Mouse (Mus musculus) intestine, postnatal 0 days (tissue): ENCODE results near the gene Shank2. TPM values are rescaled to one million over a fixed set of nuclear protein-coding genes. Genes with fewer than 3 reads are reported as not detected.
A peak's percentile ranks its signal among the peaks of the same experiment; 100 is the strongest.

ENCODE experiments used
- ATAC-seq: fragments of 200-750 bp; cut with Nextera tagmentation; 2 replicates; pipeline ENCODE4 v1.8.0; 2017; ENCODE audit warnings: mild to moderate bottlenecking, moderate TSS enrichment, moderate library complexity
- H3K27ac ChIP-seq: fragments of 300-500 bp; sonication (generic); 2 replicates; pipeline ENCODE4 v1.5.1; 2014; ENCODE audit warnings: mild to moderate bottlenecking, low read depth, low read length, moderate library complexity
- H3K27me3 ChIP-seq: fragments of 300-500 bp; sonication (generic); replicated peaks from 2 replicates; pipeline ENCODE4 v1.6.1; 2014; ENCODE audit warnings: low read length, mixed read lengths; ENCODE audit not compliant: control insufficient read depth, insufficient read depth
- H3K36me3 ChIP-seq: fragments of 300-500 bp; sonication (generic); 2 replicates; pipeline ENCODE4 v1.6.1; 2014; ENCODE audit warnings: mild to moderate bottlenecking, moderate library complexity; ENCODE audit not compliant: control insufficient read depth, insufficient read depth
- H3K4me1 ChIP-seq: fragments of 300-500 bp; sonication (generic); replicated peaks from 2 replicates; pipeline ENCODE4 v1.6.1; 2014; ENCODE audit warnings: antibody characterized with exemption, low read length, mixed read lengths; ENCODE audit not compliant: control insufficient read depth, insufficient read depth
- H3K4me2 ChIP-seq: fragments of 300-500 bp; sonication (generic); replicated peaks from 2 replicates; pipeline ENCODE4 v1.6.1; 2014; ENCODE audit warnings: low read depth, mild to moderate bottlenecking, moderate library complexity
- H3K4me3 ChIP-seq: fragments of 300-500 bp; sonication (generic); 2 replicates; pipeline ENCODE4 v1.5.1; 2014; ENCODE audit warnings: low read depth, low read length
- H3K9ac ChIP-seq: fragments of 300-500 bp; sonication (generic); 2 replicates; pipeline ENCODE4 v1.6.1; 2014; ENCODE audit warnings: mild to moderate bottlenecking, low read depth, low read length
- H3K9me3 ChIP-seq: fragments of 300-500 bp; sonication (generic); 2 replicates; pipeline ENCODE4 v1.6.1; 2016; ENCODE audit warnings: mixed run types; ENCODE audit not compliant: control insufficient read depth
- CTCF ChIP-seq: sonication (generic); IDR thresholded peaks from 2 replicates; pipeline ENCODE4 v1.5.1; 2016; ENCODE audit warnings: low read depth, mild to moderate bottlenecking, control low read depth, antibody characterized with exemption, moderate library complexity
- WGBS: fragments of 180-500 bp; shearing (Covaris S2); extraction: QIAGEN DNeasy Blood & Tissue Kit; methylation state at CpG from one replicate; pipeline ENCODE4 v1.1.7; 2014; 5-methylcytosine and 5-hydroxymethylcytosine counted together
- polyA plus RNA-seq: library from polyadenylated mRNA; unstranded; fragments of >200 nt; fragmentation: Nextera tagmentation; extraction: Ambion mirVana; gene quantifications from 2 replicates; pipeline ENCODE4 v1.2.1, GENCODE M21; 2015

The Shank2 gene
- polyA plus RNA-seq, 1 experiment from 2014 or later: 0.74 TPM

GRCm38 (mm10) chr7:143999073-143999472 lies 2.7 kb upstream of the Shank2 start:
- Histone ChIP-seq H3K27ac (no peak overlapping the region), H3K4me3 (no peak overlapping the region), H3K9me3 (no peaks in the 10 kb centered on the region), H3K27me3 (no peaks in the 10 kb centered on the region), H3K4me2 (no peak overlapping the region), H3K36me3 (no peaks in the 10 kb centered on the region), H3K9ac (no peak overlapping the region), H3K4me1 (no peaks in the 10 kb centered on the region)
- ATAC-seq: peak; percentile 57; the same call in 1 of the 2 replicates
- WGBS: 31% methylated on average over 3 of the region's 3 CpGs
- no peak for TF ChIP-seq CTCF

GRCm38 (mm10) chr7:144003471-144003870 lies 1.7 kb downstream of the Shank2 start:
- no peaks in the 10 kb centered on the region for H3K4me1 ChIP-seq
- H3K27me3 ChIP-seq: no peaks in the 10 kb centered on the region
- H3K4me3 ChIP-seq: no peak overlapping the region
- no peaks in the 10 kb centered on the region for H3K9me3 ChIP-seq
- 85% methylated on average over 3 of the region's 3 CpGs for WGBS
- TF ChIP-seq CTCF: no peak
- H3K9ac ChIP-seq: no peak overlapping the region
- H3K27ac ChIP-seq: no peak overlapping the region
- ATAC-seq: no peak
- no peak overlapping the region for H3K4me2 ChIP-seq
- no peaks in the 10 kb centered on the region for H3K36me3 ChIP-seq

GRCm38 (mm10) chr7:144008079-144008478 lies 6.4 kb downstream of the Shank2 start:
- WGBS: 89% methylated on average over 4 of the region's 4 CpGs
- Histone ChIP-seq H3K9ac (no peak overlapping the region), H3K4me3 (no peak overlapping the region), H3K36me3 (no peaks in the 10 kb centered on the region), H3K27me3 (no peaks in the 10 kb centered on the region), H3K4me1 (no peaks in the 10 kb centered on the region), H3K9me3 (no peaks in the 10 kb centered on the region), H3K27ac (no peak overlapping the region), H3K4me2 (no peak overlapping the region)
- no peak for TF ChIP-seq CTCF
- no peak for ATAC-seq

GRCm38 (mm10) chr7:144008985-144009384 lies 7.3 kb downstream of the Shank2 start:
- peak overlapping the region; percentile 37; the same call in 1 of the 2 replicates for H3K4me2 ChIP-seq
- 30% methylated on average over 4 of the region's 4 CpGs for WGBS
- no peak overlapping the region for H3K4me3 ChIP-seq
- no peaks in the 10 kb centered on the region for H3K27me3 ChIP-seq
- H3K27ac ChIP-seq: no peak overlapping the region
- no peaks in the 10 kb centered on the region for H3K36me3 ChIP-seq
- no peak for TF ChIP-seq CTCF
- no peaks in the 10 kb centered on the region for H3K9me3 ChIP-seq
- peak; percentile 96 for ATAC-seq
- no peak overlapping the region for H3K9ac ChIP-seq
- no peaks in the 10 kb centered on the region for H3K4me1 ChIP-seq

GRCm38 (mm10) chr7:144014485-144014884 lies 12.8 kb downstream of the Shank2 start:
- H3K27ac ChIP-seq: no peak overlapping the region
- H3K36me3 ChIP-seq: no peaks in the 10 kb centered on the region
- no peak overlapping the region for H3K4me2 ChIP-seq
- WGBS: 73% methylated on average over 2 of the region's 2 CpGs
- ATAC-seq: no peak
- TF ChIP-seq CTCF: no peak
- no peak overlapping the region for H3K9ac ChIP-seq
- no peaks in the 10 kb centered on the region for H3K9me3 ChIP-seq
- H3K4me1 ChIP-seq: no peaks in the 10 kb centered on the region
- no peak overlapping the region for H3K4me3 ChIP-seq
- H3K27me3 ChIP-seq: no peaks in the 10 kb centered on the region

- no peaks in the 10 kb centered on the region for H3K36me3 ChIP-seq
- H3K4me3 ChIP-seq: no peak overlapping the region
- H3K27ac ChIP-seq: 0 out of 2 replicates have a peak overlapping the region, but pooled peaks have one; percentile 71
- no peak for TF ChIP-seq CTCF
- peaks cover 10% of the 10 kb centered on the region; the same call in 1 of the 2 replicates for H3K4me1 ChIP-seq
- H3K27me3 ChIP-seq: no peaks in the 10 kb centered on the region
- no peak for ATAC-seq
- H3K9ac ChIP-seq: no peak overlapping the region
- H3K4me2 ChIP-seq: no peak overlapping the region
- H3K9me3 ChIP-seq: no peaks in the 10 kb centered on the region
- 66% methylated on average over 3 of the region's 3 CpGs for WGBS
Measured at GRCm38 (mm10) chr7:144021801-144022200, 20.1 kb downstream of the Shank2 start.

- no peak overlapping the region for H3K9ac ChIP-seq
Measured at GRCm38 (mm10) chr7:144022682-144023081, 21.0 kb downstream of the Shank2 start.

More at GRCm38 (mm10) chr7:144022682-144023081, 21.0 kb downstream of the Shank2 start:
- WGBS: 10% methylated on average over 5 of the region's 5 CpGs
- H3K4me2 ChIP-seq: peak overlapping the region; percentile 32
- TF ChIP-seq CTCF: no peak
- peaks cover 10% of the 10 kb centered on the region; the same call in 1 of the 2 replicates for H3K4me1 ChIP-seq
- peak overlapping the region; percentile 71 for H3K27ac ChIP-seq
- no peaks in the 10 kb centered on the region for H3K9me3 ChIP-seq
- no peak overlapping the region for H3K4me3 ChIP-seq
- peak; percentile 86 for ATAC-seq
- H3K27me3 ChIP-seq: no peaks in the 10 kb centered on the region
- H3K36me3 ChIP-seq: no peaks in the 10 kb centered on the region
